Mouse (Mus musculus): ENCODE measurements around the gene Prpf6.
A peak's percentile ranks its signal among the peaks of the same experiment; 100 is the strongest.

The Prpf6 gene

GRCm38 (mm10) chr2:181675454-181675853 lies 83.8 kb downstream of the Prpf6 start:
- peak overlapping the region; percentile 41; the same call in 1 of the 2 replicates for H3K4me3 ChIP-seq (replicated peaks; ENCODE audit: low read length)

GRCm38 (mm10) chr2:181676424-181676823 lies 84.8 kb downstream of the Prpf6 start:
- Histone ChIP-seq H3K36me3 (ENCODE audit: insufficient read depth, low read length) (no peaks in the 10 kb centered on the region), H3K9me3 (ENCODE audit: low read length) (no peaks in the 10 kb centered on the region), H3K4me3 (replicated peaks; ENCODE audit: low read length) (no peak overlapping the region; the same call in 1 of the 2 replicates), H3K27me3 (ENCODE audit: insufficient read depth, low read length) (peaks cover 47% of the 10 kb centered on the region), H3K4me1 (replicated peaks; ENCODE audit: low read depth, low read length) (peaks cover 81% of the 10 kb centered on the region)
- no peak for TF ChIP-seq CTCF (conservative IDR thresholded peaks at IDR 0.05; ENCODE audit: low read length)
- TF ChIP-seq POU5F1 (IDR thresholded peaks at IDR 0.05; ENCODE audit: borderline replicate concordance, low read length), result no peak
- no peak for TF ChIP-seq NANOG (IDR thresholded peaks at IDR 0.05; ENCODE audit: borderline replicate concordance, low read length)

More at GRCm38 (mm10) chr2:181675454-181675853, 83.8 kb downstream of the Prpf6 start:
- no peak for TF ChIP-seq NANOG (IDR thresholded peaks at IDR 0.05; ENCODE audit: borderline replicate concordance, low read length)
- TF ChIP-seq POU5F1 (IDR thresholded peaks at IDR 0.05; ENCODE audit: borderline replicate concordance, low read length), result no peak
- no peak for TF ChIP-seq CTCF (conservative IDR thresholded peaks at IDR 0.05; ENCODE audit: low read length)
- no peaks in the 10 kb centered on the region for H3K36me3 ChIP-seq (ENCODE audit: insufficient read depth, low read length)
- peaks cover 74% of the 10 kb centered on the region for H3K4me1 ChIP-seq (replicated peaks; ENCODE audit: low read depth, low read length)
- H3K9me3 ChIP-seq (ENCODE audit: low read length), result no peaks in the 10 kb centered on the region
- peaks cover 47% of the 10 kb centered on the region for H3K27me3 ChIP-seq (ENCODE audit: insufficient read depth, low read length)

- Histone ChIP-seq H3K27me3 (ENCODE audit: insufficient read depth, low read length) (peaks cover 47% of the 10 kb centered on the region), H3K4me1 (replicated peaks; ENCODE audit: low read depth, low read length) (peaks cover 74% of the 10 kb centered on the region), H3K9me3 (ENCODE audit: low read length) (no peaks in the 10 kb centered on the region), H3K36me3 (ENCODE audit: insufficient read depth, low read length) (no peaks in the 10 kb centered on the region), H3K4me3 (replicated peaks; ENCODE audit: low read length) (peak overlapping the region; percentile 30)
- TF ChIP-seq NANOG (IDR thresholded peaks at IDR 0.05; ENCODE audit: borderline replicate concordance, low read length), result no peak
- no peak for TF ChIP-seq POU5F1 (IDR thresholded peaks at IDR 0.05; ENCODE audit: borderline replicate concordance, low read length)
- TF ChIP-seq CTCF (conservative IDR thresholded peaks at IDR 0.05; ENCODE audit: low read length), result no peak; the same call in 1 of the 2 replicates
These were observed 85.6 kb downstream of the Prpf6 start for GRCm38 (mm10) chr2:181677096-181677754.

- Histone ChIP-seq H3K4me1 (replicated peaks; ENCODE audit: low read depth, low read length) (peaks cover 74% of the 10 kb centered on the region), H3K27me3 (ENCODE audit: insufficient read depth, low read length) (peaks cover 47% of the 10 kb centered on the region), H3K9me3 (ENCODE audit: low read length) (no peaks in the 10 kb centered on the region), H3K36me3 (ENCODE audit: insufficient read depth, low read length) (no peaks in the 10 kb centered on the region), H3K4me3 (replicated peaks; ENCODE audit: low read length) (no peak overlapping the region)
- TF ChIP-seq NANOG (IDR thresholded peaks at IDR 0.05; ENCODE audit: borderline replicate concordance, low read length) (no peak), POU5F1 (IDR thresholded peaks at IDR 0.05; ENCODE audit: borderline replicate concordance, low read length) (no peak), CTCF (conservative IDR thresholded peaks at IDR 0.05; ENCODE audit: low read length) (no peak)
These were observed 86.1 kb downstream of the Prpf6 start for GRCm38 (mm10) chr2:181677755-181678098.

GRCm38 (mm10) chr2:181678780-181679179 lies 87.1 kb downstream of the Prpf6 start:
- H3K9me3 ChIP-seq (ENCODE audit: low read length), result no peaks in the 10 kb centered on the region
- H3K4me1 ChIP-seq (replicated peaks; ENCODE audit: low read depth, low read length), result peaks cover 66% of the 10 kb centered on the region
- peaks cover 45% of the 10 kb centered on the region for H3K27me3 ChIP-seq (ENCODE audit: insufficient read depth, low read length)
- H3K36me3 ChIP-seq (ENCODE audit: insufficient read depth, low read length), result no peaks in the 10 kb centered on the region
- H3K4me3 ChIP-seq (replicated peaks; ENCODE audit: low read length), result no peak overlapping the region
- TF ChIP-seq POU5F1 (IDR thresholded peaks at IDR 0.05; ENCODE audit: borderline replicate concordance, low read length) (no peak), CTCF (conservative IDR thresholded peaks at IDR 0.05; ENCODE audit: low read length) (peak; percentile 86), NANOG (IDR thresholded peaks at IDR 0.05; ENCODE audit: borderline replicate concordance, low read length) (no peak)

- Histone ChIP-seq H3K4me3 (replicated peaks; ENCODE audit: low read length) (peak within 1 kb of the TSS; percentile 84), H3K36me3 (ENCODE audit: insufficient read depth, low read length) (peaks cover 11% of the 10 kb centered on the region; the same call in 1 of the 2 replicates), H3K9me3 (ENCODE audit: low read length) (no peaks in the 10 kb centered on the region), H3K27me3 (ENCODE audit: insufficient read depth, low read length) (peaks cover 34% of the 10 kb centered on the region), H3K4me1 (replicated peaks; ENCODE audit: low read depth, low read length) (peaks cover 52% of the 10 kb centered on the region)
- TF ChIP-seq NANOG (IDR thresholded peaks at IDR 0.05; ENCODE audit: borderline replicate concordance, low read length) (no peak), CTCF (conservative IDR thresholded peaks at IDR 0.05; ENCODE audit: low read length) (no peak), POU5F1 (IDR thresholded peaks at IDR 0.05; ENCODE audit: borderline replicate concordance, low read length) (no peak)
These were observed 88.5 kb downstream of the Prpf6 start, which contains the start of gene Tcea2 for GRCm38 (mm10) chr2:181679951-181680715. Gene Tcea2 (plus strand): TSS chr2:181680310.

- Histone ChIP-seq H3K27me3 (ENCODE audit: insufficient read depth, low read length) (peaks cover 34% of the 10 kb centered on the region), H3K4me3 (replicated peaks; ENCODE audit: low read length) (peak overlapping the region; percentile 84), H3K9me3 (ENCODE audit: low read length) (no peaks in the 10 kb centered on the region), H3K4me1 (replicated peaks; ENCODE audit: low read depth, low read length) (peaks cover 46% of the 10 kb centered on the region), H3K36me3 (ENCODE audit: insufficient read depth, low read length) (peaks cover 17% of the 10 kb centered on the region; the same call in 1 of the 2 replicates)
- no peak for TF ChIP-seq NANOG (IDR thresholded peaks at IDR 0.05; ENCODE audit: borderline replicate concordance, low read length)
These were observed 89.0 kb downstream of the Prpf6 start for GRCm38 (mm10) chr2:181680716-181681117.

GRCm38 (mm10) chr2:181681978-181682377 lies 90.3 kb downstream of the Prpf6 start:
- no peak for TF ChIP-seq CTCF (conservative IDR thresholded peaks at IDR 0.05; ENCODE audit: low read length)
- TF ChIP-seq NANOG (IDR thresholded peaks at IDR 0.05; ENCODE audit: borderline replicate concordance, low read length), result no peak
- TF ChIP-seq POU5F1 (IDR thresholded peaks at IDR 0.05; ENCODE audit: borderline replicate concordance, low read length), result no peak
- H3K9me3 ChIP-seq (ENCODE audit: low read length), result no peaks in the 10 kb centered on the region
- H3K36me3 ChIP-seq (ENCODE audit: insufficient read depth, low read length), result peaks cover 29% of the 10 kb centered on the region; the same call in 1 of the 2 replicates
- H3K27me3 ChIP-seq (ENCODE audit: insufficient read depth, low read length), result peaks cover 34% of the 10 kb centered on the region
- H3K4me3 ChIP-seq (replicated peaks; ENCODE audit: low read length), result no peak overlapping the region
- H3K4me1 ChIP-seq (replicated peaks; ENCODE audit: low read depth, low read length), result peaks cover 34% of the 10 kb centered on the region
